Mouse (Mus musculus) brain, embryonic 14.5 days (tissue): ENCODE measurements at regions not wholly inside any gene's neighbourhood (a gene's known extent, or its start where the extent isn't known, plus 50 kb on each side); places are given as distances from the start of the nearest gene placed in this dataset.

ENCODE experiments used
- CTCF ChIP-seq: fragments of 200-500 bp; IDR thresholded peaks from 2 replicates; pipeline ENCODE4 v1.5.1; 2012; ENCODE audit warnings: inconsistent platforms, mild to moderate bottlenecking, moderate library complexity, borderline replicate concordance; ENCODE audit not compliant: insufficient read depth, insufficient read length; ENCODE audit errors: extremely low read depth
- POLR2A ChIP-seq: fragments of 200-500 bp; IDR thresholded peaks from 2 replicates; pipeline ENCODE4 v1.6.1; 2012; ENCODE audit warnings: mild to moderate bottlenecking, inconsistent platforms, borderline replicate concordance; ENCODE audit not compliant: poor library complexity, insufficient read depth, insufficient read length, severe bottlenecking; ENCODE audit errors: extremely low read depth

GRCm38 (mm10) chr10:21680789-21681188 is 87.8 kb downstream of the 1700020N01Rik start:
- no peak for TF ChIP-seq POLR2A
- TF ChIP-seq CTCF: no peak
